In genomic region chr15:11364112-11364511, GRCm38 (mm10) we compare ENCODE assay signal across 12 mouse cellular contexts. TPM values are rescaled to one million over a fixed set of nuclear protein-coding genes. Genes with fewer than 3 reads are reported as not detected.
DNase-seq lines count a peak whose midpoint lies in the region; ATAC-seq lines count a peak whose summit lies in the region.
"Had no signal": no experiment of that assay in that cellular context is flagged by ENCODE, and none has a peak within 500 bp of the region (broad histone marks: within the 10 kb centered on the region; RNA-seq: fewer than 3 reads in every experiment).

No protein-coding gene starts in this region.

- no peak overlapping the region for H3K27ac ChIP-seq in kidney, embryonic 16.5 days (ENCODE audit: low read length)
- H3K27ac ChIP-seq in hindbrain, embryonic 15.5 days (replicated peaks): no peak overlapping the region
- H3K27ac ChIP-seq: intestine, embryonic 15.5 days had no signal

- H3K4me2 ChIP-seq in kidney, embryonic 16.5 days (replicated peaks; ENCODE audit: low read depth, low read length): no peak overlapping the region
- H3K4me2 ChIP-seq in hindbrain, embryonic 15.5 days: no peak overlapping the region
- H3K4me2 ChIP-seq: intestine, embryonic 15.5 days had no signal

- H3K4me3 ChIP-seq in kidney, embryonic 16.5 days (ENCODE audit: low read length): no peak overlapping the region
- no peak overlapping the region for H3K4me3 ChIP-seq in hindbrain, embryonic 15.5 days
- H3K4me3 ChIP-seq: intestine, embryonic 15.5 days had no signal

- H3K9me3 ChIP-seq in kidney, embryonic 16.5 days (ENCODE audit: low read length): no peaks in the 10 kb centered on the region
- H3K9me3 ChIP-seq in hindbrain, embryonic 15.5 days: no peaks in the 10 kb centered on the region
- H3K9me3 ChIP-seq: G1E; intestine, embryonic 15.5 days had no signal

- H3K4me1 ChIP-seq in kidney, embryonic 16.5 days (ENCODE audit: insufficient read depth, low read length): no peaks in the 10 kb centered on the region
- H3K4me1 ChIP-seq in hindbrain, embryonic 15.5 days (replicated peaks): no peaks in the 10 kb centered on the region
- H3K4me1 ChIP-seq: intestine, embryonic 15.5 days had no signal

- intact Hi-C loops in left cerebral cortex, postnatal 14 days (cut with DNase I): no loop called here

- no peak for ATAC-seq in kidney, embryonic 16.5 days (ENCODE audit: low FRiP score, low TSS enrichment)
- peak; percentile 68 for ATAC-seq in hindbrain, embryonic 15.5 days (ENCODE audit: low FRiP score, low read depth)
- ATAC-seq: CD4-positive, CD25-positive, alpha-beta regulatory T cell, adult 4 months; intestine, embryonic 15.5 days had no signal

- DNase-seq in kidney, adult 11 months: peak; percentile 14
- DNase-seq in retina, postnatal 1 day: peak; percentile 13
- DNase-seq in retina, embryonic 14.5 days (ENCODE audit: low spot score): no peak
- no peak for DNase-seq in gastrocnemius, adult 8-10 months (ENCODE audit: low spot score in 2 of 2)
- no peak for DNase-seq in left cerebral cortex, postnatal 14 days (ENCODE audit: low spot score in 2 of 2)
- DNase-seq: gastrocnemius, postnatal 25 days; thymus, postnatal 14 days had no signal

- 41% methylated on average over 2 of the region's 2 CpGs for WGBS in kidney, embryonic 16.5 days
- 32% methylated on average over 2 of the region's 2 CpGs for WGBS in hindbrain, embryonic 15.5 days

- H3K9ac ChIP-seq in kidney, embryonic 16.5 days (replicated peaks; ENCODE audit: low read length): no peak overlapping the region
- H3K9ac ChIP-seq in hindbrain, embryonic 15.5 days: no peak overlapping the region
- H3K9ac ChIP-seq: intestine, embryonic 15.5 days had no signal

- H3K27me3 ChIP-seq in kidney, embryonic 16.5 days (ENCODE audit: insufficient read depth, low read length): no peaks in the 10 kb centered on the region
- H3K27me3 ChIP-seq in hindbrain, embryonic 15.5 days: no peaks in the 10 kb centered on the region
- H3K27me3 ChIP-seq: intestine, embryonic 15.5 days had no signal

- no peaks in the 10 kb centered on the region for H3K36me3 ChIP-seq in kidney, embryonic 16.5 days (ENCODE audit: insufficient read depth, low read length)
- H3K36me3 ChIP-seq in hindbrain, embryonic 15.5 days: no peaks in the 10 kb centered on the region
- H3K36me3 ChIP-seq: G1E; intestine, embryonic 15.5 days had no signal

RNA-seq across cellular contexts. Expression of gene Tars, which starts 35.4 kb away (rescaled TPM):
- 65.9 and 66.9 TPM in 2 replicates for polyA plus RNA-seq in kidney, embryonic 16.5 days (2015; fragmentation: Nextera tagmentation; extraction: Ambion mirVana)
- 41.7 and 45.0 TPM in 2 replicates for polyA plus RNA-seq in hindbrain, embryonic 15.5 days (2015; fragmentation: Nextera tagmentation; extraction: Ambion mirVana)
- 10 to 100 TPM; 26.8 to 38.4 (median 35.0) TPM for total RNA-seq in gastrocnemius, adult 8-10 months (2022)
- total RNA-seq in left cerebral cortex, postnatal 14 days (2021): 10 to 100 TPM; 32.3 to 39.7 TPM

Comparison
In these comparisons a context has a peak if more than half of its experiments do, and no peak if none do; other contexts are left out.
1. DNase-seq: peak in kidney, adult 11 months (single experiment) and retina, postnatal 1 day (single experiment); none in retina, embryonic 14.5 days (single experiment), gastrocnemius, adult 8-10 months (0 of 2) and left cerebral cortex, postnatal 14 days (0 of 2).